Mouse (Mus musculus) heart, postnatal 4 days (tissue): ENCODE results near the gene H1fx. TPM values are rescaled to one million over a fixed set of nuclear protein-coding genes. Genes with fewer than 3 reads are reported as not detected.
"Not testable (repeated sequence)": the region's sequence is repeated elsewhere in the genome, so short reads cannot be mapped to it uniquely, and the experiment has no call there.

Source experiments
- DNase-seq: peaks from one replicate; pipeline ENCODE4 v3.0.0; 2021
- microRNA-seq, 2 experiments: library from miRNA; unstranded; fragments of <30 nt; microRNA quantifications; one replicate each; pipeline ENCODE4 v1.2.0; 2021 to 2022
- total RNA-seq, 2 experiments: library from RNA; stranded (reverse); gene quantifications; 2 replicates each; pipeline ENCODE4 v1.2.3; 2021

Gene H1fx
- total RNA-seq, 2 experiments from 2014 or later, result 36.2 to 37.3 TPM

DNA sequence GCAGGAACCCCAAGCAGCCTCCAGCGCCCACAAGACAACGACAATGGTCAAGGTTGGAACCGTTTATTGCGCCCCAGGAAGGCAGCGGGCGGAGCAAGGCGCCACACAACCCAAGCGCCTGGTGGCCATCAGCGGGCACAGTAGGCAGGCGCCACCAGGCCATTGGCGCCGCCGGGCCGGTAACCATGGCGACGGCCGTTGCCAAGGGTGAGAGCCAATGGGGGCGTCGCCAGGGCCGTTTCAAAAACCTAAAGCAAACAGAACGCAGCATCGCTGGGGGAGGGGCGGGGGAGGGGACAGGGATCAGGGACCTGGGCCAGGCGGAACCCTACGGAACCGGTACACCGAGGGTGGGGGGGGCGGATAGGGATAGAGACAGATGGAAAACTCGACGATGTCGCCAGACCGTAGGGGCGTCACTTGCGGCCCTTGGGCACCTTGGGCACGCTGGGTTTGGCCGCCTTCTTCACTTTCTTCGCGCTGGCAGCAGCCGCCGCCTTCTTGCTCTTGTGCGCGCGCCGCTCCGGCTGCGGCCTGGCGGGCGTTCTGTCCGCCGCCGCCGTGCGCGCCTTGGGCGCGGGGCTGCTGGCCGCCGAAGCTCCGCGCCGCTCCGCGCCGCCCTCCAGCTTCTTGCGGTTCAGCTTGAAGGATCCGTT, 935 bp downstream of the H1fx start:
- peak; percentile 81 for DNase-seq

DNA sequence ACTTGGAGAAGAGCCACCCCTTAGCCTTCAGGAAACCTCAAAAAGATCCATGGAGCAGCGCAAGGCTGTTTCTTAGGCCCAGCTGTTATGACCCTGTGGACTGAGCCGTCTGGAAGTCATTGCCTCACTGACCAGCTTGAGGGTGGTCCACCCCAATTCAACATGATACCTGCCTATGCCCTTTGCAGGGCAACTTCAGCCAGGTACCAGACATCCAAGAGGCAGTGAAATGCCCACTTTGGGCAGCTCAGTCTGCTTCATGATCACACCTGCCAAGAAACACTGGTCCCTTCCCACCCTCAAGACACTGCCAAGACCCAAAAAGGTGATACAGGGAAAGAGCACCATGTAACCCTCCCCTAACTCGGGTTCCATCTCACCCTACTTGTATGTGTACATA, 1.7 kb downstream of the H1fx start:
- DNase-seq, result no peak

DNA sequence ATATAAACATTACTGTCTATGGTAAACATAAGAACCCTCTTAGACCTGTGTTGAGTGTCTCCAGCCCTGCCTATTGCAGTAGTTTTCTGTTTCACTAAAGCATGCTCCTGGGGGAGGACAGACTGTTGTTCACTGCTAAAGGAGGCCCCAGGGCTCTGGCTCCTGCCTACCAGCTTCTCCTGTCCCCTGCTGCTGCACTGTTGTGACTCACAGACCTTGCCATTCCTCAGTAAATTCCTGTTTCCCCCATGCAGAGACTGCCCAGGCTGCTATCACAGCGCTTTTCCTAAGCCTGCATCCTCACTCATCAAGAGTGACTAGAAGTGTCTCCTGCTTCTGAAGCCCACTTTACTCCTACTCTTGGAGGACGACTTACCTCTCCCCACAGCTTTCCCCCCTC, 11.4 kb downstream of the H1fx start:
- DNase-seq, result no peak

DNA sequence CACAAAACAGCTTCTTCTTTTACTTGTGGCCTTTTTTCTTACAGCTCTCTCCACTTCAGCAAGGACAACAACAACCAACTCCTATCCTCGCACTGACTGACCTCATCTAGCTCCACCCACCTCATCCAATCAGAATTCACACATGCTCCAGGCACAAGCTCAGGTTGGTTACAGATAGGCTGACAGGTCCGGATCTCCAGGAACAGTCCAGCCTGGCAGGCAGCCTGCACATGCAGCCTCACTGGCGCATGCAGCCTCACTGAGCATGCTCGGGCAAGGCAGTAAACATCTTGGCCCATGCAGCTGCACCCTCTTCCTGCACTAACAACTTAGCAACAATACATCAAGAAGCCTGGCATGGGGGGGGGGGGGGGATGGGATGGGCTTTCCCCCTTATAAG, 19.0 kb downstream of the H1fx start:
- not testable (repeated sequence) for DNase-seq

DNA sequence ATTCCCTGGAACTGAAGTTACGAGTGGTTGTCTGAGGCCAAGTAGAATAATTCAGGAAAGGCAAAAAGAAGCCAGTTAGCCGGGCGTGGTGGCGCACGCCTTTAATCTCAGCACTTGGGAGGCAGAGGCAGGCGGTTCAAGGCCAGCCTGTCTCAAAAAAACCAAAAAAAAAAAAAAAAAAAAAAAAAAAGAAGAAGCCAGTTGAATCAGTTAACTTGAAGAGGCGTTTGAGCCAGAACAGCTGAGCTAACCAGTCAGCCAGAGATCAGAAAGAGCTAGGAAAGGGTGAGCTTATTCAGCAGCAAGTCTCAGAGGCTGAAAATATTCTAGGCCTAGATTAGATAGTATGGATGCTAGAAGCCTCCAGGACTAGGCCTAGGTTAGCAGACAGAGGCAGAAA, 39.3 kb downstream of the H1fx start:
- no peak for DNase-seq

DNA sequence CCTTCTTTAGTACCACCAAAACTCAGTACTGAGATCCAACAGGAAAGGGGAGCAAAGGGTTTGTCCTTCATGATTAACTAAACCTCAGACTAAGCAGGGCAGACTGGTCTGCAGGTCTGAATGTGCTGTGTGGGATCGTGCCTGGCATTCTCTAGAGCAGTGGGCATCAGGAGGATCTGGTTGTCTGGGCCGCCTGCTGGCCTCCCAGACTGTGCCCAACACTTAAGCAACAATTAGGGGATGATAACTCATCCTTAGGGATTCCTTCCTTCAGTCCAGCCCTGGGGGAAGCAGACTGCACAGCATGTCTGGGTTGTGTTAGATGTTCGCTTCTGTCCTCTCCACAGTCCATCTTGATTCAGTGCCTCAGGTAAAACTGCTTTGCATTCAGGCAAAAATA, 42.5 kb downstream of the H1fx start:
- DNase-seq, result no peak

DNA sequence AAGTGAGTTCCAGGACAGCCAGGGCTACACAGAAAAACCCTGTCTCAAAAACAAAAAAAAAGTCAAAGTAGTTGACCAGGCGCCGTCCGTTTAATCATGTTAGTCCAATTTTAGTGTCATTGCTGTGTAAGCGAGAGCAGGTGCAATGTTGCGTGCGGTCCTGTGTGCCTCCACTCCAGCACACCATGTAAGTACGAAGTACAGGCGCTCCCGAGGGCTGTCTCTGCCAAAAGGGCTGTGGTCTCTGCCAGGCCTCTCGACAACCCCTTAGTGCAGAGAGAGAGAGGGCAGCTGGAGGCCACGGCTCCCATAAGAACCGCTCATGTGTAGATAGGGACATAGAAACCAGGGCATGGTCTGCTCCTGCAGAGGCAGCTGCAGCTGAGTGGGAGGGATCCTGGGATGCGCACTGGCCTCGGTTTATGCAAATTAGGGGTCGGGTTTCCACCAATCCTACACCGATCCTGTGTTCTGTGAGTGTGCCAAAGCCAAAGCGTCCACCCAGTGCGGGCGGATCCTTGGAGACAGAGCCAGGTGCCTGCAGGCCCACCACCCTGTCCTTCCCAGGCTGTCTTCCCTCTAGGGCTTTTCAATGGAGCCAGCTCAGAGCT, 44.2 kb downstream of the H1fx start:
- DNase-seq, result peak; percentile 65

DNA sequence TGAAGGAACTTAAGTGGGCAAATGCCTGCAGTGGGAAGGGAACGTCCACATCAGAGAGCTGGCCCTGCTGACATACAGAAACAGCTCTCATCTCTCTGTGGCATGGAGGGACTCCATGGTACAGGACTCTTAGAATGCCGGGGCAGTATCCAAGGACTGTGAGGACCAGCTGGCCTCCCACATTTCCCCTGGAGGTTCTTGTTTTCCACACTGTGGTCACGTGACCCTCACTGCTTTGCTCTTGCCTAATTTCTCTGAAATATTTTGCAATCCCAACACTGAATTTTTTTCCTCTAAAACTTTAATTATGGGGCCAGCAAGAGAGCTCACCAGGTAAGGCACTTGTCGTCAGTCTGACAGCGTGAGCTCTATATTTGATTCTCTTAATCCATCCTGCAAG, 46.4 kb downstream of the H1fx start:
- no peak for DNase-seq

Small RNA genes lying within 50 kb of the gene (microRNA-seq; reads per million reads assigned to microRNA genes)
- 0.35 to 1.4 reads per million in 2 experiments for gene Gm47286

Other genes starting within 250 kb of the H1fx start
- gene Gp9, start 203.6 kb downstream of the H1fx start, total RNA-seq, result 1 to 10 TPM in 1 of 2 experiments, under 1 TPM in 1; 0.64 to 1.1 TPM
- gene Rab43, start 169.5 kb downstream of the H1fx start, total RNA-seq, result 10 to 100 TPM; 19.7 TPM
- 1 to 10 TPM in 1 of 2 experiments, under 1 TPM in 1; 0.95 to 2.4 TPM for gene Gm45140, start 145.8 kb downstream of the H1fx start, total RNA-seq
- 10 to 100 TPM; 23.4 to 24.5 TPM for gene Isy1, start 142.8 kb downstream of the H1fx start, total RNA-seq
- 100 to 1,000 TPM; 316 to 330 TPM for gene Cnbp, start 130.5 kb downstream of the H1fx start, total RNA-seq
- gene Copg1, start 93.8 kb downstream of the H1fx start, total RNA-seq, result 10 to 100 TPM; 86.8 to 90.0 TPM
- 10 to 100 TPM; 14.0 to 16.3 TPM for gene Hmces, start 67.7 kb downstream of the H1fx start, total RNA-seq
- 100 to 1,000 TPM; 246 to 271 TPM for gene Rab7, start 63.6 kb upstream of the H1fx start, total RNA-seq
- gene Rpn1, start 102.8 kb upstream of the H1fx start, total RNA-seq, result 100 to 1,000 TPM; 128 to 130 TPM
- gene Gata2, start 212.3 kb upstream of the H1fx start, total RNA-seq, result 10 to 100 TPM; 15.2 to 16.8 TPM
- not detected for gene Dnajb8, start 240.6 kb upstream of the H1fx start, total RNA-seq